Mouse (Mus musculus): ENCODE data around the gene Gm20075. TPM values are rescaled to one million over a fixed set of nuclear protein-coding genes. Genes with fewer than 3 reads are reported as not detected.
A peak's percentile ranks its signal among the peaks of the same experiment; 100 is the strongest.
"Not testable (repeated sequence)": the region's sequence is repeated elsewhere in the genome, so short reads cannot be mapped to it uniquely, and the experiment has no call there.

Gene Gm20075
- 3.4 and 6.7 TPM in 2 replicates for total RNA-seq (2015)
- total RNA-seq (2017) = 7.2 and 11.6 TPM in 2 replicates

GRCm38 (mm10) chr13:96081276-96081675 is at the start of gene Gm20075:
Gm20075 (minus strand) TSS chr13:96081376.
- not testable (repeated sequence) for ATAC-seq (replicated peaks; ENCODE audit: poor library complexity)

GRCm38 (mm10) chr13:96129081-96129480 is 47.9 kb upstream of the Gm20075 start:
- no peak for ATAC-seq (replicated peaks; ENCODE audit: poor library complexity)

GRCm38 (mm10) chr13:96126669-96127068 is 45.5 kb upstream of the Gm20075 start:
- no peak for ATAC-seq (replicated peaks; ENCODE audit: poor library complexity)

GRCm38 (mm10) chr13:96125011-96125410 is 43.8 kb upstream of the Gm20075 start:
- no peak for ATAC-seq (replicated peaks; ENCODE audit: poor library complexity)

- ATAC-seq (replicated peaks; ENCODE audit: poor library complexity) = no peak
Observed at GRCm38 (mm10) chr13:96112711-96113110, 31.5 kb upstream of the Gm20075 start.

- ATAC-seq (replicated peaks; ENCODE audit: poor library complexity) = no peak
Observed at GRCm38 (mm10) chr13:96110767-96111166, 29.6 kb upstream of the Gm20075 start.

GRCm38 (mm10) chr13:96106367-96106766 is 25.2 kb upstream of the Gm20075 start:
- peak; percentile 63 for ATAC-seq (replicated peaks; ENCODE audit: poor library complexity)

GRCm38 (mm10) chr13:96090929-96091328 is 9.8 kb upstream of the Gm20075 start:
- no peak for ATAC-seq (replicated peaks; ENCODE audit: poor library complexity)

- ATAC-seq (replicated peaks; ENCODE audit: poor library complexity) = no peak
Observed at GRCm38 (mm10) chr13:96085581-96086302, 4.6 kb upstream of the Gm20075 start.

GRCm38 (mm10) chr13:96081754-96082153 is 578 bp upstream of the Gm20075 start, which contains the start of gene Gm17190:
Gm17190 (plus strand) TSS chr13:96082054.
- ATAC-seq (replicated peaks; ENCODE audit: poor library complexity) = not testable (repeated sequence)

- ATAC-seq (replicated peaks; ENCODE audit: poor library complexity) = no peak
Observed at GRCm38 (mm10) chr13:96073555-96073954, 7.6 kb downstream of the Gm20075 start.

GRCm38 (mm10) chr13:96052755-96053154 is 28.4 kb downstream of the Gm20075 start:
- ATAC-seq (replicated peaks; ENCODE audit: poor library complexity) = no peak

- no peak for ATAC-seq (replicated peaks; ENCODE audit: poor library complexity)
Observed at GRCm38 (mm10) chr13:96045396-96045795, 35.8 kb downstream of the Gm20075 start.

- no peak for ATAC-seq (replicated peaks; ENCODE audit: poor library complexity)
Observed at GRCm38 (mm10) chr13:96040275-96041042, 40.7 kb downstream of the Gm20075 start.

- no peak for ATAC-seq (replicated peaks; ENCODE audit: poor library complexity)
Observed at GRCm38 (mm10) chr13:96039536-96039935, 41.6 kb downstream of the Gm20075 start.

- ATAC-seq (replicated peaks; ENCODE audit: poor library complexity) = peak; percentile 95
Observed at GRCm38 (mm10) chr13:96030368-96031223, 50.6 kb downstream of the Gm20075 start.

Other genes with a start within 250 kb of the Gm20075 start
- gene Iqgap2, start 189.5 kb downstream of the Gm20075 start, total RNA-seq (2015) = 95.0 and 97.5 TPM in 2 replicates
- 128 and 149 TPM in 2 replicates for gene Iqgap2, start 189.5 kb downstream of the Gm20075 start, total RNA-seq (2017)
- not detected in 2 replicates for gene Gm17190, start 678 bp upstream of the Gm20075 start, total RNA-seq (2015)
- not detected in 2 replicates for gene Gm17190, start 678 bp upstream of the Gm20075 start, total RNA-seq (2017)
- gene Sv2c, start 51.2 kb upstream of the Gm20075 start, total RNA-seq (2015) = not detected in 2 replicates
- gene Sv2c, start 51.2 kb upstream of the Gm20075 start, total RNA-seq (2017) = 0.14 TPM in 1 of 2 replicates, not detected in the other

Data from megakaryocyte progenitor cell, adult 5-6 weeks (primary cell).